Mouse (Mus musculus) cerebellum, adult 11-12 months (tissue): ENCODE data around the gene Daw1.
A peak's percentile ranks its signal among the peaks of the same experiment; 100 is the strongest.

Experiments used
- DNase-seq: peaks from one replicate; pipeline ENCODE4 v3.0.0; 2022

Gene Daw1

GRCm38 (mm10) chr1:83159603-83160002, at the start of gene Daw1:
TSS of gene Daw1 (plus strand) at chr1:83159752.
- DNase-seq = no peak

GRCm38 (mm10) chr1:83110992-83111391, 48.6 kb upstream of the Daw1 start:
- no peak for DNase-seq

- no peak for DNase-seq
These were observed 47.8 kb upstream of the Daw1 start for GRCm38 (mm10) chr1:83111726-83112125.

- no peak for DNase-seq
These were observed 43.0 kb upstream of the Daw1 start, which contains the start of gene Ccl20 for GRCm38 (mm10) chr1:83116447-83117137. TSS of gene Ccl20 (plus strand) at chr1:83116766.

- DNase-seq = no peak
These were observed 42.3 kb upstream of the Daw1 start for GRCm38 (mm10) chr1:83117217-83117616.

- no peak for DNase-seq
These were observed 41.9 kb upstream of the Daw1 start for GRCm38 (mm10) chr1:83117661-83118060.

GRCm38 (mm10) chr1:83119903-83120302, 39.6 kb upstream of the Daw1 start:
- no peak for DNase-seq

- DNase-seq = no peak
These were observed 39.2 kb upstream of the Daw1 start for GRCm38 (mm10) chr1:83120312-83120711.

- DNase-seq = no peak
These were observed 36.4 kb upstream of the Daw1 start for GRCm38 (mm10) chr1:83123201-83123600.

- DNase-seq = no peak
These were observed 23.7 kb upstream of the Daw1 start for GRCm38 (mm10) chr1:83135829-83136228.

GRCm38 (mm10) chr1:83137847-83138246, 21.7 kb upstream of the Daw1 start:
- no peak for DNase-seq

- no peak for DNase-seq
These were observed 20.8 kb upstream of the Daw1 start for GRCm38 (mm10) chr1:83138721-83139120.

- no peak for DNase-seq
These were observed 18.0 kb upstream of the Daw1 start for GRCm38 (mm10) chr1:83141510-83141909.

GRCm38 (mm10) chr1:83142055-83142454, 17.5 kb upstream of the Daw1 start:
- DNase-seq = no peak

- no peak for DNase-seq
These were observed 13.0 kb upstream of the Daw1 start for GRCm38 (mm10) chr1:83146547-83146946.

GRCm38 (mm10) chr1:83150227-83150626, 9.3 kb upstream of the Daw1 start:
- no peak for DNase-seq

GRCm38 (mm10) chr1:83152961-83153360, 6.6 kb upstream of the Daw1 start:
- DNase-seq = no peak

GRCm38 (mm10) chr1:83156876-83157275, 2.7 kb upstream of the Daw1 start:
- no peak for DNase-seq

- DNase-seq = no peak
These were observed 2.1 kb downstream of the Daw1 start for GRCm38 (mm10) chr1:83161658-83162057.

GRCm38 (mm10) chr1:83164027-83164426, 4.5 kb downstream of the Daw1 start:
- DNase-seq = no peak

GRCm38 (mm10) chr1:83169158-83169557, 9.6 kb downstream of the Daw1 start:
- no peak for DNase-seq

GRCm38 (mm10) chr1:83175985-83176384, 16.4 kb downstream of the Daw1 start:
- peak; percentile 66 for DNase-seq

- DNase-seq = peak; percentile 38
These were observed 20.0 kb downstream of the Daw1 start for GRCm38 (mm10) chr1:83179531-83179930.

- DNase-seq = no peak
These were observed 21.9 kb downstream of the Daw1 start for GRCm38 (mm10) chr1:83181418-83181817.

- DNase-seq = no peak
These were observed 27.6 kb downstream of the Daw1 start for GRCm38 (mm10) chr1:83187154-83187553.
